Mouse (Mus musculus): Measurements from ENCODE around the gene Nans. TPM values are rescaled to one million over a fixed set of nuclear protein-coding genes. Genes with fewer than 3 reads are reported as not detected.

Gene Nans
- polyA plus RNA-seq (2012; rRNA removed): 18.4 and 18.6 TPM in 2 replicates

DNA sequence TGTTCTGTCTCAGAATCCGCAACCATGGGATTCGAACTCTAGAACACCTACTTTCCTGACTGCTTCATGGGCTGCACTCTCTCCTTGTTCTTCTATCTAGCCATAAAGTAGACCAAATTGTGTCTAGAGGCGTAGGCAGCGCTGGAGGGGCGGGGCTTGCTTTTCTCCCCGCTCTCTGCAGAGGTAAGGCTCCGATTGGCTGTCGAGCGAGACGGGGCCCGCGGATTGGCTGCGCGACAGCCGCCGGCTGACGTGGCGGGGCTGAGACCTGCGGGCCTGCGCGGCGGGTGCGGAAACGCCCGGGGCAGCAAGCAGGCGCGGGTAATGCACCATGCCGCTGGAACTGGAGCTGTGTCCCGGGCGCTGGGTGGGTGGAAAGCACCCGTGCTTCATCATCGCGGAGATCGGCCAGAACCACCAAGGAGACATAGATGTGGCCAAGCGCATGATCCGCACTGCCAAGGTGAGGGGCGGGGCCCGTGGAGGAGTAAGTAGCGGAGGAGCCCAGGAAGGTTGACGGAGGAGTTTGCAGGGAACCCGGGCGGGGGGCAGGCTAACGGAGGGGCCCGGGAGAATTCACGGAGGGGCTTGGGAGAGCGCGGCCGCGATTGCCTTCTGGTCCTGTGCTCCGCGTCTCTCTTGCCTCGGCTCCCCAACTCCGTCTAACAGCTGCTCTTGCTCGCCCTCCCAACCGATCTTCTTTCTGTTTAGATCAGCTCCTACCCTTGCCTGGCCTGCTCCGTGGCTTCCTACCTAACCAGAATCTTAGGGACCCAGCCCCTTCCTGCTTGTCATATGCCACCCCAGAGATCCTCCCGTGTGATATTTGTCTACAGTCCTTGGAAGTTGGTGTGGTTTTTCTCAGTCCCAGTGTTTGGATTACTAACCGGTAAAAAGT, at the start of gene Nans:
Gene Nans, plus strand, starts transcription at position 221 of the 898 bp plus-strand sequence.
- H3K27ac ChIP-seq (ENCODE audit: insufficient read depth, low read length): no peak within 1 kb of the TSS
- no peaks in the 10 kb centered on the region for H3K4me1 ChIP-seq (ENCODE audit: control insufficient read depth, insufficient read depth, low read length)
- H3K4me3 ChIP-seq (ENCODE audit: insufficient read depth, low read length): peak within 1 kb of the TSS; percentile 81
- TF ChIP-seq POLR2A (IDR thresholded peaks at IDR 0.05; ENCODE audit: extremely low read depth, insufficient read depth, low read length) (0 out of 2 replicates have a peak, but pooled peaks have one; percentile 17), CTCF (IDR thresholded peaks at IDR 0.05; ENCODE audit: extremely low read depth, insufficient read depth, low read length) (no peak)

DNA sequence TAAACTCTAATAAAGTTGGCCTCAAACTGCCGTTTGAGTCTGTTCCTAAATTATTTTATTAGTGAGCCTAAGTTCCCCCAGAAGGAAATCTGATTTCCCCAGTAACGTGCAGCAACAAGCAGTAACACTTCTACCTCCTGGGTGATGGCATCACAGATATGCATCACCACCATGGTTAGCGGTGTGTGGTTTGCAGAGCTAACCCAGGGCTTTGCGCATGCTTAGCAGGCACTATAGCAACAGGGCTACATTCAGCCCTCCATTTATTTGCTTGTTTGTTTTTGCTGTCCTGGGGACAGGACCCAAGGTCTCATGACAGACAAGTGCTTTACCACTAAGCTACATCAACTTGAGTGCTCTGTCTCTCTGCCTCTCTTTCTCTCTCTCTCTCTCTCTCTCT, 46.5 kb upstream of the Nans start:
- no peak overlapping the region for H3K4me3 ChIP-seq (ENCODE audit: insufficient read depth, low read length)
- no peaks in the 10 kb centered on the region for H3K4me1 ChIP-seq (ENCODE audit: control insufficient read depth, insufficient read depth, low read length)
- TF ChIP-seq POLR2A (IDR thresholded peaks at IDR 0.05; ENCODE audit: extremely low read depth, insufficient read depth, low read length): no peak
- no peak for TF ChIP-seq CTCF (IDR thresholded peaks at IDR 0.05; ENCODE audit: extremely low read depth, insufficient read depth, low read length)
- no peak overlapping the region for H3K27ac ChIP-seq (ENCODE audit: insufficient read depth, low read length)

- Histone ChIP-seq H3K4me1 (ENCODE audit: control insufficient read depth, insufficient read depth, low read length) (no peaks in the 10 kb centered on the region), H3K27ac (ENCODE audit: insufficient read depth, low read length) (no peak overlapping the region), H3K4me3 (ENCODE audit: insufficient read depth, low read length) (no peak overlapping the region)
- no peak for TF ChIP-seq CTCF (IDR thresholded peaks at IDR 0.05; ENCODE audit: extremely low read depth, insufficient read depth, low read length)
- TF ChIP-seq POLR2A (IDR thresholded peaks at IDR 0.05; ENCODE audit: extremely low read depth, insufficient read depth, low read length): no peak
Observed at GRCm38 (mm10) chr4:46445237-46445945, 43.7 kb upstream of the Nans start.

GRCm38 (mm10) chr4:46447461-46447860, 41.6 kb upstream of the Nans start:
- no peak overlapping the region for H3K27ac ChIP-seq (ENCODE audit: insufficient read depth, low read length)
- TF ChIP-seq POLR2A (IDR thresholded peaks at IDR 0.05; ENCODE audit: extremely low read depth, insufficient read depth, low read length) (no peak), CTCF (IDR thresholded peaks at IDR 0.05; ENCODE audit: extremely low read depth, insufficient read depth, low read length) (no peak)
- no peaks in the 10 kb centered on the region for H3K4me1 ChIP-seq (ENCODE audit: control insufficient read depth, insufficient read depth, low read length)
- no peak overlapping the region for H3K4me3 ChIP-seq (ENCODE audit: insufficient read depth, low read length)

DNA sequence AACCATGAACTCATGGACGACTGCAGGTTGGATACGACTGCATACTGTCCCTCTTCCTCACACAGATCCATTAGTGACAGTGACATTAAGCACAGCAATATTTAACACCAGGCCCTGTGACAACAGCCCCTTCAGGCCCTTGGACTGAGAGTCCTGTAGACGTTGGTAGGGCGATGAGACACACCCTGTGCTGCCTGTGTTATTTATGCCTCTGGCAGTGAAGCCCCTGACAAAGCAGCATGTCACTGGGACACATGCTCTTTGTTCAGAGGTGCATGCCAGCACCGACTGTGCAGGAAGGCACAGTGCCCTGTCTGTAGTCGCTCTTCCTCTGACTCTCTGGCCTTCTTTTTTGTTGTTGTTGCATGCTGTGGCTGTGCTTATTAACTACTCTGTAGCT, 40.2 kb upstream of the Nans start:
- Histone ChIP-seq H3K27ac (ENCODE audit: insufficient read depth, low read length) (no peak overlapping the region), H3K4me3 (ENCODE audit: insufficient read depth, low read length) (no peak overlapping the region), H3K4me1 (ENCODE audit: control insufficient read depth, insufficient read depth, low read length) (peaks cover 3% of the 10 kb centered on the region)
- TF ChIP-seq CTCF (IDR thresholded peaks at IDR 0.05; ENCODE audit: extremely low read depth, insufficient read depth, low read length): no peak
- TF ChIP-seq POLR2A (IDR thresholded peaks at IDR 0.05; ENCODE audit: extremely low read depth, insufficient read depth, low read length): no peak

- no peak for TF ChIP-seq POLR2A (IDR thresholded peaks at IDR 0.05; ENCODE audit: extremely low read depth, insufficient read depth, low read length)
- no peak for TF ChIP-seq CTCF (IDR thresholded peaks at IDR 0.05; ENCODE audit: extremely low read depth, insufficient read depth, low read length)
- Histone ChIP-seq H3K27ac (ENCODE audit: insufficient read depth, low read length) (no peak overlapping the region), H3K4me1 (ENCODE audit: control insufficient read depth, insufficient read depth, low read length) (peaks cover 3% of the 10 kb centered on the region), H3K4me3 (ENCODE audit: insufficient read depth, low read length) (peak overlapping the region; percentile 41)
Observed at GRCm38 (mm10) chr4:46450020-46450518, 39.0 kb upstream of the Nans start.

DNA sequence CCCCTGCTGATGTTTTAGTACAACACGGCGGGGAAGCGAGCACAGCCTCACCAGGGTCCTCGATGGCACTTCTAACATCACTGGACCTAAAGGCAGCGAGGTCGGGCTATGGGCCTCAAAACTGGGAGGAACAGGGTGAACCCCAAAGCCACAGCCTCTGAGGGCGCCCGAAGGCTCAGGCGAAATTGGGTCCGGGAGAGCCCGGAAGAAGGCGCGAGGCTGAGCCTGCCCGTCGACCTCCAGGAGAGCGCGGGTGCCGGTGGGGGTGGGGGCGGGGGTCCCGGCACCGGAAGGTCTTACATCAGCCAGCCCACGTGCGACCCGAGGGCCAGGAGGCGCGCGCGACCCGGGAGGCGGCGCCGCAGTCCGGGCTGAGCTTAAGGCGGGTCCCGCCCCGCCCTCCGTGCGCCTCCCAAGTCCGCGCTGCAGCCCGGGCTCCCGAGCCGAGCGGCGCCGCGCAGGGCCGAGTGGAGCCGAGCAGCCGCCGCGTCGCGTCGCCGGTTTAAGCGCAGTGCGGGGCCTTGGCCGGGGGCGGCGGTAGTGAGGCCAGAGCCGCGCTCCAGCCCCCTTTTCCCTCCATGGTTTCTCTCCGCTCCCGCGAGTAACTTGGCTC, 38.4 kb upstream of the Nans start, which contains the start of gene Anp32b:
Gene Anp32b, plus strand, starts transcription at position 384 of the 613 bp plus-strand sequence.
- TF ChIP-seq CTCF (IDR thresholded peaks at IDR 0.05; ENCODE audit: extremely low read depth, insufficient read depth, low read length): peak; percentile 23; the same call in 1 of the 2 replicates
- no peak for TF ChIP-seq POLR2A (IDR thresholded peaks at IDR 0.05; ENCODE audit: extremely low read depth, insufficient read depth, low read length)
- peaks cover 3% of the 10 kb centered on the region for H3K4me1 ChIP-seq (ENCODE audit: control insufficient read depth, insufficient read depth, low read length)
- H3K27ac ChIP-seq (ENCODE audit: insufficient read depth, low read length): peak within 1 kb of the TSS; percentile 99
- peak within 1 kb of the TSS; percentile 41 for H3K4me3 ChIP-seq (ENCODE audit: insufficient read depth, low read length)

DNA sequence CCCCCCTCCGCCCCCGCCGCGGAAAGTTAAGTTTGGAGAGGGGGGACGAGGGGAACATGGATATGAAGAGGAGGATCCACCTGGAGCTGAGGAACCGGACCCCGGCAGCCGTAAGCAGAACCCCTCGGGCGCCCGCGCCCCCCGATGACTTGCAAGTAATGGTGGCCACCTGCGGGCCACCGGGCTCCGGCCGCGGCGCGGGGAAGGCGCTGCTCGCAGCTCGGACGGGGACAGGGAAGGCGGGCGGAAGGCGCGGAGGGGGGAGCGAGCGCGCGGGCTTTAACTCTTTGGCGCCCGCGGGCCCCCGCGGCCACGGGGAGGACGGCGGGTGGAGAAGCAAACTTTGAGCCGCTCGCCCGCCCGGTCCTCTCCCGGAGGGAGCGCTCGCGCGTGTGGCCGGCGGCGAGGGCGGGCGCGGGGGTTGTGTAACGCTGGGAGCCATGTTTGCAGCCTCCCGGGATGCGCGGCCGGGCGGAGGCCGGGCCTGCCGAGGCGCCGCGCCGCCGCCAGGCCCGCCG, 37.7 kb upstream of the Nans start:
- Histone ChIP-seq H3K4me3 (ENCODE audit: insufficient read depth, low read length) (peak overlapping the region; percentile 41), H3K27ac (ENCODE audit: insufficient read depth, low read length) (peak overlapping the region; percentile 99), H3K4me1 (ENCODE audit: control insufficient read depth, insufficient read depth, low read length) (peaks cover 3% of the 10 kb centered on the region)
- TF ChIP-seq POLR2A (IDR thresholded peaks at IDR 0.05; ENCODE audit: extremely low read depth, insufficient read depth, low read length): no peak
- TF ChIP-seq CTCF (IDR thresholded peaks at IDR 0.05; ENCODE audit: extremely low read depth, insufficient read depth, low read length): no peak
